Mouse (Mus musculus) olfactory bulb, adult 2 months (tissue): Measurements from ENCODE around the gene Fgf22.

Experiments used
- CTCF ChIP-seq: fragments of 200-500 bp; IDR thresholded peaks from 2 replicates; pipeline ENCODE4 v1.5.1; 2012; ENCODE audit warnings: low read depth, mild to moderate bottlenecking, low read length, moderate library complexity; ENCODE audit not compliant: insufficient read depth
- POLR2A ChIP-seq: fragments of 200-500 bp; IDR thresholded peaks from 2 replicates; pipeline ENCODE4 v1.6.1; 2012; ENCODE audit warnings: mild to moderate bottlenecking, low read depth, low read length, moderate library complexity; ENCODE audit not compliant: insufficient read depth

- TF ChIP-seq CTCF (no peak), POLR2A (no peak)
Measured at GRCm38 (mm10) chr10:79798289-79798928, 43.5 kb downstream of the Fgf22 start.
